Mouse (Mus musculus) ES-Bruce4 (cell line): ENCODE measurements around the gene Trim2.

ENCODE experiments used
- CTCF ChIP-seq: IDR thresholded peaks from one replicate; pipeline ENCODE4 v1.8.1; 2011; ENCODE audit warnings: low read depth, low read length
- EP300 ChIP-seq: IDR thresholded peaks from 2 replicates; pipeline ENCODE4 v1.6.1; 2011; ENCODE audit warnings: low read depth, low read length; ENCODE audit not compliant: insufficient read depth
- POLR2A ChIP-seq: IDR thresholded peaks from one replicate; pipeline ENCODE4 v1.8.1; 2011; ENCODE audit warnings: low read length; ENCODE audit not compliant: insufficient read depth

DNA sequence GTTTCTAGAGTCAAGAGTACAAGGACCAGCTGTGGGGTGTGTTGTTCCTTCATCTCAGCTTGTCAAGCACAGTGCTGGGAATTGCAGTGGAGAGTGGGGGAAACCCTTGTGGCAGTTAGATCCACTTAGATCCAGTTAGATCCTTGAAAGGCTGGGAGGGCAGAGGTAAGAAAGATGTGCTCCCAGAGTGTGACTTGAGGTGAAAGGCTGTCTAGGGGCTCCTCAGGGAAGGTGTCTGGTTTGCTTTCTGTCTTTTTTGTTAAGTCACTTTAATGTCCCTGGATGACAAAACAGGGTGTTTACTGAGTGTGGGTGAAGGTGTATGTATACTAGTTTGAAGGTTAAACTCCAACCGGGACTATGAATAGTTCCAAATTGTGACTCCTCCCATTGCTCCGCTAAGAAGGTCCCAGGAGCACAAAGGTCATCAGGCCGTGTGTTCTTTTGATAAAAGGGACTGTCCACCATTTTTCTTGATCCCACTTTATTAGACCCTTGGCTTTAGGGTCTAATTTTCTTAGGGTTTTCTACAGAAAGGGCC lies 40.2 kb downstream of the Trim2 start:
- no peak for TF ChIP-seq CTCF
- TF ChIP-seq EP300 = no peak
- TF ChIP-seq POLR2A = no peak
